Mouse (Mus musculus) kidney, embryonic 15.5 days (tissue): ENCODE measurements at regions not wholly inside any gene's neighbourhood (a gene's known extent, or its start where the extent isn't known, plus 50 kb on each side); places are given as distances from the start of the nearest gene placed in this dataset.

ENCODE experiments used
- ATAC-seq: fragments of 200-750 bp; cut with Nextera tagmentation; replicated peaks from 2 replicates; pipeline ENCODE4 v1.8.0; 2017; ENCODE audit warnings: moderate TSS enrichment; ENCODE audit not compliant: low FRiP score
- H3K27ac ChIP-seq: fragments of 300-500 bp; sonication (generic); 2 replicates; pipeline ENCODE4 v1.5.1; 2015; ENCODE audit warnings: mild to moderate bottlenecking, inconsistent platforms
- H3K27me3 ChIP-seq: fragments of 300-500 bp; sonication (generic); 2 replicates; pipeline ENCODE4 v1.6.1; 2015; ENCODE audit warnings: inconsistent platforms
- H3K36me3 ChIP-seq: fragments of 300-500 bp; sonication (generic); 2 replicates; pipeline ENCODE4 v1.6.1; 2015; ENCODE audit warnings: inconsistent platforms
- H3K4me1 ChIP-seq: fragments of 300-500 bp; sonication (generic); 2 replicates; pipeline ENCODE4 v1.6.1; 2015; ENCODE audit warnings: inconsistent platforms
- H3K4me2 ChIP-seq: fragments of 300-500 bp; sonication (generic); 2 replicates; pipeline ENCODE4 v1.6.1; 2015; ENCODE audit warnings: moderate library complexity, mild to moderate bottlenecking, inconsistent platforms
- H3K4me3 ChIP-seq: fragments of 300-500 bp; sonication (generic); replicated peaks from 2 replicates; pipeline ENCODE4 v1.5.1; 2015; ENCODE audit warnings: mild to moderate bottlenecking, inconsistent platforms
- H3K9ac ChIP-seq: fragments of 300-500 bp; sonication (generic); 2 replicates; pipeline ENCODE4 v1.6.1; 2015; ENCODE audit warnings: mild to moderate bottlenecking, inconsistent platforms
- H3K9me3 ChIP-seq: fragments of 300-500 bp; sonication (generic); replicated peaks from 2 replicates; pipeline ENCODE4 v1.6.1; 2016; ENCODE audit warnings: inconsistent platforms
- WGBS: fragments of 180-500 bp; shearing (Covaris S2); methylation state at CpG from one replicate; pipeline ENCODE4 v1.1.7; 2015; ENCODE audit warnings: mixed read lengths; 5-methylcytosine and 5-hydroxymethylcytosine counted together

GRCm38 (mm10) chr9:53045788-53046187, 202.1 kb downstream of the Ddx10 start:
- H3K4me3 ChIP-seq = no peak overlapping the region
- no peaks in the 10 kb centered on the region for H3K27me3 ChIP-seq
- H3K9me3 ChIP-seq = no peaks in the 10 kb centered on the region
- H3K4me2 ChIP-seq = no peak overlapping the region
- no peak overlapping the region for H3K9ac ChIP-seq
- no peak for ATAC-seq
- WGBS = 76% methylated on average over 6 of the region's 6 CpGs
- H3K36me3 ChIP-seq = no peaks in the 10 kb centered on the region
- no peaks in the 10 kb centered on the region for H3K4me1 ChIP-seq
- no peak overlapping the region for H3K27ac ChIP-seq

DNA sequence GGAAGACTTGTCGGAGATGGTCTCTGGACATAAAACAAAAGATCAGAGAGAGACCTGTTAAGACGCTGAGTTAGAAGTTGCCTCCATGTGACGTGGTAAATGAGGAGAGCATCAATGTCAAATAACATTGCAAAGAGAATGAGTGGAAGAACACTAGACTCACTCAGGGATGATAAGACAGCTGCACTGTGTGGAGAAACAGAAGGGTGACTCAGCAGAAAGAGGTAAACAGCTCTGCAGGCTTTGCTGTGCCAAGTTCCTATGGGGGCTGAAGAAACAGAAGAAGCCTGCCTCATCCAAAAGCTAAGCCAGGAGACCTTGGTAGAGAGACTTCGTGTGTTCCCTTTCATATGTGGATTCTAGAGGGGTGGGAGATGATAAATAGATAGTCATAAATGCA, 214.1 kb downstream of the Ddx10 start:
- 85% methylated on average over 4 of the region's 4 CpGs for WGBS

DNA sequence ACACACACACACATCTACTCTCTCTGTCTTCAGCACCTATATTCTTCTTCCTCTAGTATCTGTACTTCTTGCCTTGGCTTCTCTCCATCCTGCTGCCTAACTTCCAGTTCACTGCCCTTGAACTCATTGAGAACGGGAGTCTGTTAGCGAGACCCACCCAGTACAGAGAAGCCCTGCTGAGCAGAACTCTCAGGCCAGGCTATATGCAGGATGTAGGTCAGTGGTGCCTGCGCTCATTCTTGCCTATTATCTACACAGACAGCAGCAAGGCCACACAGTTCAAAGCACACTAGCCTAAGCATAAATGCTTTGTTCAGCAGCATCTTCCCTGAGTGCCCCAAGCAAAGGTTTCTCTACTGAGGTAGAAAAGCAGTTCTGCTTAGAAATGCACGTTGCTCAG, 225.8 kb downstream of the Ddx10 start:
- 76% methylated on average over 4 of the region's 4 CpGs for WGBS
- no peak overlapping the region for H3K4me2 ChIP-seq
- H3K36me3 ChIP-seq = no peaks in the 10 kb centered on the region
- H3K27me3 ChIP-seq = no peaks in the 10 kb centered on the region
- H3K9me3 ChIP-seq = no peaks in the 10 kb centered on the region
- ATAC-seq = no peak
- no peak overlapping the region for H3K9ac ChIP-seq
- H3K4me1 ChIP-seq = no peaks in the 10 kb centered on the region
- no peak overlapping the region for H3K4me3 ChIP-seq
- H3K27ac ChIP-seq = no peak overlapping the region

More for the DNA sequence above, 214.1 kb downstream of the Ddx10 start:
- no peak overlapping the region for H3K4me2 ChIP-seq
- H3K27me3 ChIP-seq = no peaks in the 10 kb centered on the region
- H3K9ac ChIP-seq = no peak overlapping the region
- H3K27ac ChIP-seq = no peak overlapping the region
- no peaks in the 10 kb centered on the region for H3K4me1 ChIP-seq
- H3K36me3 ChIP-seq = no peaks in the 10 kb centered on the region
- H3K4me3 ChIP-seq = no peak overlapping the region
- no peak for ATAC-seq
- no peaks in the 10 kb centered on the region for H3K9me3 ChIP-seq

GRCm38 (mm10) chr9:53010741-53011140, 237.1 kb downstream of the Ddx10 start:
- Histone ChIP-seq H3K9me3 (no peaks in the 10 kb centered on the region), H3K27me3 (no peaks in the 10 kb centered on the region), H3K4me2 (no peak overlapping the region), H3K36me3 (no peaks in the 10 kb centered on the region), H3K9ac (no peak overlapping the region), H3K4me3 (no peak overlapping the region), H3K27ac (no peak overlapping the region), H3K4me1 (no peaks in the 10 kb centered on the region)
- no peak for ATAC-seq
- WGBS = 91% methylated on average over 9 of the region's 9 CpGs

GRCm38 (mm10) chr9:53007395-53007794, 240.5 kb downstream of the Ddx10 start:
- 96% methylated on average over 10 of the region's 10 CpGs for WGBS
- Histone ChIP-seq H3K4me2 (no peak overlapping the region), H3K4me3 (no peak overlapping the region), H3K4me1 (no peaks in the 10 kb centered on the region), H3K27me3 (no peaks in the 10 kb centered on the region), H3K9ac (no peak overlapping the region), H3K27ac (no peak overlapping the region), H3K36me3 (no peaks in the 10 kb centered on the region), H3K9me3 (no peaks in the 10 kb centered on the region)
- no peak for ATAC-seq

DNA sequence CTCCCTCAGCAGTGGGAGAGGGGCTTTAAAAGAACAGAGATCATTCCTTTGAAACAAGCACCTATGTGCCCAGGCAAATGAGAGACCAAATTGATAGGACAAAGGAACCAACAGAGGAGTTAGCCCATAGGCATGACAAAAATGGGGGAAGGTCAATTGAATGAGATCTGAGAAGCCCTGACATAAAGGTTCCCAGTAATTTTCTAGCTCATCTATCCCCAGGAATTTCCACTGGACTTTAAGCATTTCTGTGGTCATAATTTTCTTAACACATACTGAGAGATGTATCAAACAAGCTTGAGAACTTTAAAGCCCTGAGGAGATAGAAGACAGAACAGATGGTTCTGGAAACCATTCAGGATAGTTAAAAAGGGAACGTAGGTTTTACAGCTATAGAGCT, 241.8 kb downstream of the Ddx10 start:
- Histone ChIP-seq H3K9ac (no peak overlapping the region), H3K4me1 (no peaks in the 10 kb centered on the region), H3K9me3 (no peaks in the 10 kb centered on the region), H3K27me3 (no peaks in the 10 kb centered on the region), H3K27ac (no peak overlapping the region), H3K36me3 (no peaks in the 10 kb centered on the region), H3K4me2 (no peak overlapping the region), H3K4me3 (no peak overlapping the region)
- 88% methylated on average over 1 of the region's 1 CpGs for WGBS
- ATAC-seq = no peak

GRCm38 (mm10) chr9:53004253-53004978, 243.4 kb downstream of the Ddx10 start:
- no peak overlapping the region for H3K27ac ChIP-seq
- H3K4me1 ChIP-seq = no peaks in the 10 kb centered on the region
- no peaks in the 10 kb centered on the region for H3K27me3 ChIP-seq
- no peaks in the 10 kb centered on the region for H3K36me3 ChIP-seq
- no peaks in the 10 kb centered on the region for H3K9me3 ChIP-seq
- WGBS = 70% methylated on average over 3 of the region's 3 CpGs
- ATAC-seq = no peak
- no peak overlapping the region for H3K4me2 ChIP-seq
- no peak overlapping the region for H3K9ac ChIP-seq
- no peak overlapping the region for H3K4me3 ChIP-seq

DNA sequence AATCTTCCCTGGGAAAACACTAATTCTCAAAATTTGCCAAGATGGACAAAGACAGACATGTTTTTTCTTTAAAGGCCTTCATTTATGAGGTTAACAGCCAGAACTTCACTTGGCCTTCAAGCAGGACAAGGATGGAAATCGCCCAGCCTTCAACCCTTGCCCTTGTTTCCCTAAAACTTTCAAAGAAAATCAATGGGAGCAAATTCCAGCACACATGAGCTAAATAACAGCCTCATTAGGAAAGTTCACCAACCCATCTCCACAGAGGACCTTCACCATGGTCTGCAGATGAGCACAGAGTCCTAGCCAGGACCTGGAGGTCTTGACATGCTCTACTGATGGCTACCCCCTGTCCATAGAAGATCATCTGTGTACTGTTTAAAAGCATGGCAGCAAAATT, 271.8 kb downstream of the Ddx10 start:
- Histone ChIP-seq H3K4me3 (no peak overlapping the region), H3K9ac (no peak overlapping the region), H3K4me1 (no peaks in the 10 kb centered on the region), H3K4me2 (no peak overlapping the region), H3K9me3 (no peaks in the 10 kb centered on the region), H3K27me3 (no peaks in the 10 kb centered on the region), H3K27ac (no peak overlapping the region), H3K36me3 (no peaks in the 10 kb centered on the region)
- ATAC-seq = no peak
- 80% methylated on average over 1 of the region's 1 CpGs for WGBS

DNA sequence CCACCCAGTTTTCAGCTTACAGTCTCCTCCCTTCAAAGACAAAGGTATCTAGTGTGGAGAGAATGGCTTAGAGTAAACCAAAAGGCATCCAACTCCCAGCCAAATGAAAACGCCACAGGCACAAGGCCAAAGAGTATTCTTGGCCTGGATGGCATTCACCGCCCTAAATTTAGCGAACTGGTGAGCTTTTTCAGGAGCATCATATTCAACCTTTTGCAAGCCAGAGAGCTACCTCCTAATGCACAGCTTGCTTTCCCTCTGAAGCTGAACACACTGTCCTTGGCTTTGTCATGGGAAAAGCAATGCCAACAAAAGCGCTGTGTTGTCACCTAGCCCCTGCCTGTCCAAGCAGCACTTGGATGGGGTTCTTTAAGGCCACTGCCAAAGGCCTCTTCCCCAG, 282.2 kb downstream of the Ddx10 start:
- Histone ChIP-seq H3K4me3 (no peak overlapping the region), H3K27me3 (no peaks in the 10 kb centered on the region), H3K36me3 (no peaks in the 10 kb centered on the region), H3K9ac (no peak overlapping the region), H3K9me3 (no peaks in the 10 kb centered on the region), H3K4me2 (no peak overlapping the region), H3K27ac (no peak overlapping the region), H3K4me1 (no peaks in the 10 kb centered on the region)
- 93% methylated on average over 4 of the region's 4 CpGs for WGBS
- no peak for ATAC-seq

GRCm38 (mm10) chr9:52959668-52960067, 280.1 kb upstream of the AI593442 start:
- no peaks in the 10 kb centered on the region for H3K36me3 ChIP-seq
- H3K4me3 ChIP-seq = no peak overlapping the region
- no peak for ATAC-seq
- no peaks in the 10 kb centered on the region for H3K9me3 ChIP-seq
- no peak overlapping the region for H3K27ac ChIP-seq
- 90% methylated on average over 6 of the region's 6 CpGs for WGBS
- H3K9ac ChIP-seq = no peak overlapping the region
- H3K27me3 ChIP-seq = no peaks in the 10 kb centered on the region
- no peak overlapping the region for H3K4me2 ChIP-seq
- no peaks in the 10 kb centered on the region for H3K4me1 ChIP-seq

DNA sequence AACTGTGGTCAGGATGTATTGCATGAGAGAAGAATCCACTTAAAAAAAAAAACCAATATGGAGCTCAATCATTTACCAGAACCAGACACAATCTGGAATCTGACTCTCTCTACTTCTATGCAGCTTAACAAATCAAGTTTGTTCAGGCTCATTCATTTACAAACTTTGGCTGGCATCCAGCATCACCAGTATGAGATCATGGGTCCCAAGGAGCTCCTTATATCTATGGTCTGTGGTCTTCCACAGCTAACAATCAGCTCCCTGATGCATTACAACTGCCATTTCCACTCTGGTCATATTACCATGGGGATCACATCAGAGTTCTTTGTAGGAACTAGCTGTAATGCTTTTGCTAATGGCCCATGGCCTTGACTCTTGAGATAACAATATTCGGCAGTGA, 277.7 kb upstream of the AI593442 start:
- ATAC-seq = peak; percentile 69; the same call in 1 of the 2 replicates

GRCm38 (mm10) chr9:52944081-52944480, 264.5 kb upstream of the AI593442 start:
- no peak for ATAC-seq
- Histone ChIP-seq H3K9me3 (no peaks in the 10 kb centered on the region), H3K36me3 (no peaks in the 10 kb centered on the region), H3K4me1 (peaks cover 11% of the 10 kb centered on the region), H3K27me3 (no peaks in the 10 kb centered on the region), H3K4me3 (no peak overlapping the region), H3K4me2 (no peak overlapping the region), H3K9ac (no peak overlapping the region), H3K27ac (no peak overlapping the region)
- WGBS = 32% methylated on average over 5 of the region's 5 CpGs

More for the DNA sequence above, 277.7 kb upstream of the AI593442 start:
- Histone ChIP-seq H3K4me3 (no peak overlapping the region), H3K9me3 (no peaks in the 10 kb centered on the region), H3K4me2 (no peak overlapping the region), H3K27ac (no peak overlapping the region), H3K27me3 (no peaks in the 10 kb centered on the region), H3K9ac (no peak overlapping the region), H3K36me3 (no peaks in the 10 kb centered on the region), H3K4me1 (no peaks in the 10 kb centered on the region)
- WGBS = 45% methylated on average over 1 of the region's 1 CpGs

DNA sequence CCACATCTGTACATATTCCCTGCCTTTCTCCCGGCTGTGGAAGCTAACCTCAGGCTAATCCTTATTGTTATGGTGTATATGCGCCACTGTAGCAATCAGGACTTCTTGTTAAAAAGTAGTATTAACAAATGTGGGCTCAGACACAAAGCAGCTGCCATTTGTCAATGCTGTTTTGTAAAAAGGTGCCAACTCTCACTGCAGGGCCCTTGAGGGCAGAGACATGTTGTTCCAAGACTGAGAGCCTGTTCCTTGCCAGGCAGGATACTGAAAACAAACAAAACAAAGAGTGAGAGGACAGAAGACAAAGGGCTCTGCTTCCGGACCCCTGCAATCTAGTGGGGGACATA, 262.0 kb upstream of the AI593442 start:
- H3K36me3 ChIP-seq = no peaks in the 10 kb centered on the region
- H3K9me3 ChIP-seq = no peaks in the 10 kb centered on the region
- no peak overlapping the region for H3K4me3 ChIP-seq
- no peak overlapping the region for H3K4me2 ChIP-seq
- H3K27me3 ChIP-seq = no peaks in the 10 kb centered on the region
- H3K4me1 ChIP-seq = peaks cover 11% of the 10 kb centered on the region
- H3K9ac ChIP-seq = no peak overlapping the region
- no peak overlapping the region for H3K27ac ChIP-seq
- ATAC-seq = peak; percentile 12; the same call in 1 of the 2 replicates
- 46% methylated on average over 3 of the region's 3 CpGs for WGBS
